ENCODE assay signal across 7 mouse cellular contexts in genomic region chr8:80688141-80688540, GRCm38 (mm10). TPM values are rescaled to one million over a fixed set of nuclear protein-coding genes. Genes with fewer than 3 reads are reported as not detected.
A peak's percentile ranks its signal among the peaks of the same experiment; 100 is the strongest.
DNase-seq lines count a peak whose midpoint lies in the region; ATAC-seq and TF ChIP-seq lines count a peak whose summit lies in the region.

No protein-coding gene starts in this region.

- ATAC-seq in forebrain, embryonic 16.5 days: peak; percentile 80
- ATAC-seq in intestine, postnatal 0 days: no peak
- no peak; the same call in 1 of the 2 replicates for ATAC-seq in midbrain, embryonic 14.5 days (ENCODE audit: low FRiP score, low TSS enrichment)

- H3K36me3 ChIP-seq in forebrain, embryonic 16.5 days (ENCODE audit: control insufficient read depth, insufficient read depth): no peaks in the 10 kb centered on the region
- no peaks in the 10 kb centered on the region for H3K36me3 ChIP-seq in intestine, postnatal 0 days (ENCODE audit: control insufficient read depth, insufficient read depth)
- no peaks in the 10 kb centered on the region for H3K36me3 ChIP-seq in midbrain, embryonic 14.5 days (ENCODE audit: control insufficient read depth, insufficient read depth, low read length)

- peak; percentile 87 for TF ChIP-seq CTCF in intestine, postnatal 0 days (IDR thresholded peaks at IDR 0.05; ENCODE audit: low read depth)

- H3K27ac ChIP-seq in forebrain, embryonic 16.5 days (ENCODE audit: low read length): no peak overlapping the region
- no peak overlapping the region for H3K27ac ChIP-seq in intestine, postnatal 0 days (ENCODE audit: low read depth, low read length)
- no peak overlapping the region for H3K27ac ChIP-seq in midbrain, embryonic 14.5 days (replicated peaks; ENCODE audit: low read depth, low read length)

- no peaks in the 10 kb centered on the region for H3K9me3 ChIP-seq in forebrain, embryonic 16.5 days (ENCODE audit: control insufficient read depth, low read length)
- no peaks in the 10 kb centered on the region for H3K9me3 ChIP-seq in intestine, postnatal 0 days (ENCODE audit: control insufficient read depth)
- H3K9me3 ChIP-seq in midbrain, embryonic 14.5 days (ENCODE audit: control insufficient read depth, low read length): no peaks in the 10 kb centered on the region

- intact Hi-C loops in left cerebral cortex, postnatal 25 days (cut with DNase I): loop anchor here (1.0 kb wide), 1 partner anchor 195 kb away; the partner anchor contains the start of gene Gypa

- no peak overlapping the region for H3K4me3 ChIP-seq in forebrain, embryonic 16.5 days (replicated peaks; ENCODE audit: low read length)
- H3K4me3 ChIP-seq in intestine, postnatal 0 days (ENCODE audit: low read depth, low read length): no peak overlapping the region
- no peak overlapping the region for H3K4me3 ChIP-seq in midbrain, embryonic 14.5 days (replicated peaks; ENCODE audit: low read depth, low read length)

- 52% methylated on average over 4 of the region's 4 CpGs for WGBS in forebrain, embryonic 16.5 days
- WGBS in intestine, postnatal 0 days: 35% methylated on average over 4 of the region's 4 CpGs
- 53% methylated on average over 4 of the region's 4 CpGs for WGBS in midbrain, embryonic 14.5 days

- no peaks in the 10 kb centered on the region for H3K27me3 ChIP-seq in forebrain, embryonic 16.5 days (replicated peaks; ENCODE audit: control insufficient read depth, insufficient read depth, low read length)
- H3K27me3 ChIP-seq in intestine, postnatal 0 days (replicated peaks; ENCODE audit: control insufficient read depth, insufficient read depth, low read length): no peaks in the 10 kb centered on the region
- no peaks in the 10 kb centered on the region for H3K27me3 ChIP-seq in midbrain, embryonic 14.5 days (ENCODE audit: control insufficient read depth, insufficient read depth, low read length)

- H3K4me1 ChIP-seq in forebrain, embryonic 16.5 days (replicated peaks; ENCODE audit: control insufficient read depth, insufficient read depth, low read length): no peaks in the 10 kb centered on the region
- no peaks in the 10 kb centered on the region for H3K4me1 ChIP-seq in intestine, postnatal 0 days (replicated peaks; ENCODE audit: control insufficient read depth, insufficient read depth, low read length)
- H3K4me1 ChIP-seq in midbrain, embryonic 14.5 days (ENCODE audit: control insufficient read depth, insufficient read depth, low read length): no peaks in the 10 kb centered on the region

- no peak overlapping the region for H3K9ac ChIP-seq in forebrain, embryonic 16.5 days (replicated peaks; ENCODE audit: low read depth, low read length)
- H3K9ac ChIP-seq in intestine, postnatal 0 days (ENCODE audit: low read depth, low read length): no peak overlapping the region
- H3K9ac ChIP-seq in midbrain, embryonic 14.5 days (replicated peaks; ENCODE audit: low read length): no peak overlapping the region

- DNase-seq in WW6 (ENCODE audit: low read depth, low spot score): peak; percentile 45
- peak; percentile 11 for DNase-seq in cerebellum, adult 11-12 months
- peak; percentile 57 to 71 for DNase-seq in left cerebral cortex, postnatal 25 days (ENCODE audit: low spot score in 2 of 2)
- DNase-seq in midbrain, embryonic 14.5 days: peak; percentile 82
- peak; percentile 74 to 81 for DNase-seq in spleen, postnatal 14 days (ENCODE audit: low spot score in 2 of 2)

- H3K4me2 ChIP-seq in forebrain, embryonic 16.5 days (ENCODE audit: low read length): no peak overlapping the region
- H3K4me2 ChIP-seq in intestine, postnatal 0 days (replicated peaks; ENCODE audit: low read depth): no peak overlapping the region
- H3K4me2 ChIP-seq in midbrain, embryonic 14.5 days (ENCODE audit: low read length): no peak overlapping the region

RNA-seq across cellular contexts. Expression of gene Smarca5, which starts 51.2 kb away (rescaled TPM):
- polyA plus RNA-seq in forebrain, embryonic 16.5 days (2015; fragmentation: Nextera tagmentation; extraction: Ambion mirVana): 53.3 and 69.9 TPM in 2 replicates
- polyA plus RNA-seq in intestine, postnatal 0 days (2015; fragmentation: Nextera tagmentation; extraction: Ambion mirVana): 28.2 and 31.4 TPM in 2 replicates
- total RNA-seq in left cerebral cortex, postnatal 25 days (2021): 10 to 100 TPM; 54.3 to 54.6 TPM
- 41.6 and 75.4 TPM in 2 replicates for polyA plus RNA-seq in midbrain, embryonic 14.5 days (2014; fragmentation: Nextera tagmentation; extraction: Ambion mirVana)

Comparison
In these comparisons a context has a peak if more than half of its experiments do, and no peak if none do; other contexts are left out.
1. DNase-seq: peak in every context shown above with its lines; median percentile 82 in midbrain, embryonic 14.5 days; 78 in spleen, postnatal 14 days; 64 in left cerebral cortex, postnatal 25 days; 45 in WW6; 11 in cerebellum, adult 11-12 months.